Mouse (Mus musculus): Measurements from ENCODE around the gene Cope.
A peak's percentile ranks its signal among the peaks of the same experiment; 100 is the strongest.

Cope gene

GRCm38 (mm10) chr8:70347860-70348420 lies 45.6 kb downstream of the Cope start:
- DNase-seq (ENCODE audit: low spot score), result no peak

- DNase-seq (ENCODE audit: low spot score), result no peak
Measured at GRCm38 (mm10) chr8:70351035-70351999, 49.0 kb downstream of the Cope start.

GRCm38 (mm10) chr8:70352000-70352384 lies 49.7 kb downstream of the Cope start:
- no peak for DNase-seq (ENCODE audit: low spot score)

GRCm38 (mm10) chr8:70352657-70353151 lies 50.4 kb downstream of the Cope start:
- peak; percentile 76 for DNase-seq (ENCODE audit: low spot score)

- peak; percentile 100 for DNase-seq (ENCODE audit: low spot score)
Measured at GRCm38 (mm10) chr8:70353194-70353817, 51.0 kb downstream of the Cope start, which contains the start of gene Upf1. Upf1 (minus strand) TSS chr8:70353278.

- DNase-seq (ENCODE audit: low spot score), result no peak
Measured at GRCm38 (mm10) chr8:70354004-70354403, 51.7 kb downstream of the Cope start.

- DNase-seq (ENCODE audit: low spot score), result no peak
Measured at GRCm38 (mm10) chr8:70356111-70356510, 53.8 kb downstream of the Cope start.

- peak; percentile 64 for DNase-seq (ENCODE audit: low spot score)
Measured at GRCm38 (mm10) chr8:70359411-70359810, 57.1 kb downstream of the Cope start.

- peak; percentile 54 for DNase-seq (ENCODE audit: low spot score)
Measured at GRCm38 (mm10) chr8:70360769-70361168, 58.5 kb downstream of the Cope start.

GRCm38 (mm10) chr8:70361484-70362032 lies 59.2 kb downstream of the Cope start:
- no peak for DNase-seq (ENCODE audit: low spot score)

All from testis, postnatal 10 days (tissue).